15 mouse cellular contexts compared by ENCODE assay signal in genomic region chr6:89013690-89014061, GRCm38 (mm10).
DNase-seq lines count a peak whose midpoint lies in the region; ATAC-seq and TF ChIP-seq lines count a peak whose summit lies in the region.
"Had no signal": no experiment of that assay in that cellular context is flagged by ENCODE, and none has a peak within 500 bp of the region (broad histone marks: within the 10 kb centered on the region; RNA-seq: fewer than 3 reads in every experiment).

No protein-coding gene starts in this region.

- peaks cover 90% of the 10 kb centered on the region for H3K27me3 ChIP-seq in forebrain, embryonic 13.5 days
- H3K27me3 ChIP-seq in hindbrain, embryonic 11.5 days (ENCODE audit: control insufficient read depth, insufficient read depth, low read length): no peaks in the 10 kb centered on the region
- H3K27me3 ChIP-seq in midbrain, embryonic 11.5 days (ENCODE audit: control insufficient read depth, insufficient read depth, low read length): no peaks in the 10 kb centered on the region
- peaks cover 4% of the 10 kb centered on the region; the same call in 1 of the 2 replicates for H3K27me3 ChIP-seq in neural tube, embryonic 12.5 days (replicated peaks)

- no peak for TF ChIP-seq CTCF in layer of hippocampus, adult 2 months (conservative IDR thresholded peaks at IDR 0.05)

- H3K4me2 ChIP-seq in forebrain, embryonic 13.5 days: no peak overlapping the region
- H3K4me2 ChIP-seq in hindbrain, embryonic 11.5 days (replicated peaks; ENCODE audit: low read depth, low read length): no peak overlapping the region
- H3K4me2 ChIP-seq in midbrain, embryonic 11.5 days: no peak overlapping the region
- H3K4me2 ChIP-seq in neural tube, embryonic 12.5 days (replicated peaks): peak overlapping the region; percentile 12; the same call in 1 of the 2 replicates

- WGBS in forebrain, embryonic 13.5 days: 48% methylated on average over 8 of the region's 8 CpGs
- WGBS in hindbrain, embryonic 11.5 days: 46% methylated on average over 8 of the region's 8 CpGs
- WGBS in midbrain, embryonic 11.5 days: 48% methylated on average over 8 of the region's 8 CpGs
- 53% methylated on average over 8 of the region's 8 CpGs for WGBS in neural tube, embryonic 12.5 days

- no peak overlapping the region for H3K4me3 ChIP-seq in forebrain, embryonic 13.5 days
- no peak overlapping the region for H3K4me3 ChIP-seq in hindbrain, embryonic 11.5 days (ENCODE audit: low read depth, low read length)
- H3K4me3 ChIP-seq in midbrain, embryonic 11.5 days (ENCODE audit: low read depth, low read length): no peak overlapping the region
- H3K4me3 ChIP-seq in neural tube, embryonic 12.5 days: no peak overlapping the region
- H3K4me3 ChIP-seq in layer of hippocampus, adult 2 months: no peak overlapping the region
- H3K4me3 ChIP-seq: erythroblast, embryonic 14.5 days; heart, embryonic 10.5 days had no signal

- H3K36me3 ChIP-seq in forebrain, embryonic 13.5 days (ENCODE audit: poor library complexity, severe bottlenecking): no peaks in the 10 kb centered on the region
- no peaks in the 10 kb centered on the region for H3K36me3 ChIP-seq in hindbrain, embryonic 11.5 days (ENCODE audit: control insufficient read depth, insufficient read depth, low read length)
- no peaks in the 10 kb centered on the region for H3K36me3 ChIP-seq in midbrain, embryonic 11.5 days (ENCODE audit: control insufficient read depth, insufficient read depth, low read length)
- H3K36me3 ChIP-seq in neural tube, embryonic 12.5 days: no peaks in the 10 kb centered on the region
- H3K36me3 ChIP-seq: heart, embryonic 10.5 days had no signal

- no peak overlapping the region; the same call in 1 of the 2 replicates for H3K9ac ChIP-seq in forebrain, embryonic 13.5 days
- H3K9ac ChIP-seq in hindbrain, embryonic 11.5 days (ENCODE audit: low read depth, low read length): 0 out of 2 replicates have a peak overlapping the region, but pooled peaks have one; percentile 4
- H3K9ac ChIP-seq in midbrain, embryonic 11.5 days (ENCODE audit: low read length): peak overlapping the region; percentile 50
- no peak overlapping the region for H3K9ac ChIP-seq in neural tube, embryonic 12.5 days
- H3K9ac ChIP-seq: liver, postnatal 0 days had no signal

- H3K9me3 ChIP-seq in forebrain, embryonic 13.5 days (replicated peaks): no peaks in the 10 kb centered on the region
- no peaks in the 10 kb centered on the region for H3K9me3 ChIP-seq in hindbrain, embryonic 11.5 days (ENCODE audit: control insufficient read depth, low read length)
- H3K9me3 ChIP-seq in midbrain, embryonic 11.5 days (ENCODE audit: control insufficient read depth, low read length): no peaks in the 10 kb centered on the region
- H3K9me3 ChIP-seq in neural tube, embryonic 12.5 days: no peaks in the 10 kb centered on the region
- H3K9me3 ChIP-seq: heart, embryonic 10.5 days had no signal

- ATAC-seq in forebrain, embryonic 13.5 days: no peak; the same call in 1 of the 2 replicates
- ATAC-seq in hindbrain, embryonic 11.5 days (ENCODE audit: low FRiP score): peak; percentile 30
- peak; percentile 8 for ATAC-seq in midbrain, embryonic 11.5 days (ENCODE audit: low FRiP score)
- peak; percentile 1; the same call in 1 of the 2 replicates for ATAC-seq in neural tube, embryonic 12.5 days (ENCODE audit: low FRiP score, low read depth)
- ATAC-seq: liver, postnatal 0 days had no signal

- no peak for DNase-seq in hindbrain, embryonic 11.5 days (ENCODE audit: low spot score)
- peak; percentile 91 for DNase-seq in midbrain, embryonic 11.5 days (ENCODE audit: low spot score, missing footprints)
- no peak for DNase-seq in thymus, postnatal 36 days
- DNase-seq in layer of hippocampus, adult 8-10 months (ENCODE audit: low spot score in 2 of 2): no peak
- no peak for DNase-seq in layer of hippocampus, adult 2 months (ENCODE audit: low spot score in 2 of 2)
- DNase-seq: cerebellum, adult 2 months; cerebellum, postnatal 36 days; gastrocnemius, postnatal 14 days; kidney, adult 18-20 months; liver, postnatal 0 days; lung, postnatal 10 days had no signal

- H3K27ac ChIP-seq in forebrain, embryonic 13.5 days: peak overlapping the region; percentile 85
- peak overlapping the region; percentile 91 for H3K27ac ChIP-seq in hindbrain, embryonic 11.5 days (ENCODE audit: low read depth, low read length)
- H3K27ac ChIP-seq in midbrain, embryonic 11.5 days (ENCODE audit: low read depth, low read length): peak overlapping the region; percentile 84
- H3K27ac ChIP-seq in neural tube, embryonic 12.5 days: peak overlapping the region; percentile 80
- no peak overlapping the region for H3K27ac ChIP-seq in layer of hippocampus, adult 2 months
- H3K27ac ChIP-seq: heart, embryonic 10.5 days had no signal

- peaks cover 47% of the 10 kb centered on the region for H3K4me1 ChIP-seq in forebrain, embryonic 13.5 days
- H3K4me1 ChIP-seq in hindbrain, embryonic 11.5 days (replicated peaks; ENCODE audit: control insufficient read depth, insufficient read depth, low read length): peaks cover 19% of the 10 kb centered on the region
- H3K4me1 ChIP-seq in midbrain, embryonic 11.5 days (ENCODE audit: control insufficient read depth, insufficient read depth, low read length): peaks cover 40% of the 10 kb centered on the region
- H3K4me1 ChIP-seq in neural tube, embryonic 12.5 days: peaks cover 44% of the 10 kb centered on the region

Comparison
In these comparisons a context has a peak if more than half of its experiments do, and no peak if none do; other contexts are left out.
1. H3K9ac ChIP-seq: peak in hindbrain, embryonic 11.5 days (single experiment) and midbrain, embryonic 11.5 days (single experiment); none in forebrain, embryonic 13.5 days (single experiment) and neural tube, embryonic 12.5 days (single experiment).